Mouse (Mus musculus): ENCODE measurements around the gene Phpt1. TPM values are rescaled to one million over a fixed set of nuclear protein-coding genes. Genes with fewer than 3 reads are reported as not detected.

Gene Phpt1
- total and polyA plus RNA-seq, 2 experiments from 2014 or later, result 37.9 to 248 TPM

- H3K27me3 ChIP-seq (ENCODE audit: control insufficient read depth, insufficient read depth, low read length), result peaks cover 55% of the 10 kb centered on the region
- WGBS, result 4% methylated on average over 75 of the region's 75 CpGs
- no peak for TF ChIP-seq EP300 (IDR thresholded peaks at IDR 0.05; ENCODE audit: low read depth)
- TF ChIP-seq CTCF (IDR thresholded peaks at IDR 0.05; ENCODE audit: low read depth), result peak; percentile 14; the same call in 1 of the 2 replicates
- no peaks in the 10 kb centered on the region for H3K9me3 ChIP-seq (replicated peaks; ENCODE audit: control insufficient read depth, low read length)
- H3K4me2 ChIP-seq (ENCODE audit: low read depth, low read length), result peak overlapping the region; percentile 30
- H3K27ac ChIP-seq (ENCODE audit: low read depth), result no peak overlapping the region
- ATAC-seq (ENCODE audit: insufficient read depth, low read depth) (no peak), DNase-seq (ENCODE audit: low spot score) (no peak)
- H3K36me3 ChIP-seq (replicated peaks; ENCODE audit: control insufficient read depth, insufficient read depth, low read length), result peaks cover 6% of the 10 kb centered on the region
- H3K4me3 ChIP-seq (ENCODE audit: low read depth, low read length), result peak overlapping the region; percentile 29
- H3K4me1 ChIP-seq (ENCODE audit: control insufficient read depth, insufficient read depth), result peaks cover 45% of the 10 kb centered on the region
- no peak overlapping the region for H3K9ac ChIP-seq (replicated peaks; ENCODE audit: low read depth, low read length)
Measured at GRCm38 (mm10) chr2:25577951-25578795, 3.1 kb upstream of the Phpt1 start.

DNA sequence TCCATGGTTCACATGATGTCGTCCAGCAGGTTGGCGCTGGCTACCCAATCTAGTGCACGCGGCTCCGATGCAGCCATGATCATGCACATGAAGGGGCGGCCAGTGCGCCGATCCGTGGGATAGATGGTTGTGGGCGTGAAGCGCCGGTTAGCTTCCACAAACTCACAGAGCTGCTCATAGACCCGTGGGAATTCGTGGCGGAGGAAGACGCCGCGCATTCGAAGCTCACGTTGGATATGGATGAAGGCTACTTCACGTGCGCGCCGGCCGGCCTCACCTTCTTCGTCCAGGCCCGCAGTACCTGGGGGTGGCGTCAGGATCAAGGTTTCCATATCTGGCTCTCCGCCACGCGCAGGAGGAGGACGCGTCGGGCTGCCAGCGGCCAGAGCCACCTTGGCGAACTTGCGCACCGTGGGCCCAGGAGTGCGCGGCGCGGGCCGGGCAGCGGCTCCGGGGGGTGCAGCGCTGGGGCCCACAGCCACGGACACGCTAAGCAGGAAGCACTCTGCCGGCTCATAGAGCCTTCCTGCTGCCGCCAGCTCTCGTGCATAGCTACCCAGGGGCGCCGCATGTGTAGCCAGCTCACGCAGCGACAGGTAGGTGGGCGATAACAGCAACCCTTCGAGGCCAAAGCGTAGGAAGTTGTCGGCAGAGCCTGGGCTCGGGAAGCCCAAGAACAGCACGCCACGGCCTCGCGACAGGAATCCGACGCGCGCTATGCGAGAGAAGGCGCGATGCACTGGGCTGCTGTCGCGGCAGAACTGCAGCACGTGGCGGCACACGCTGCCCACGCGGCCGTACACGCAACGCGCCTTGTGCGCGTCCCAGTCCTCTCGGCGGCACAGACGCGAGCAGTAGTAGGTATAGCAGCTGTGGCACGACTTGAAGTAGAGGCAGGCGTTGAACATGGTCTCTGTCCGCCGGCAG, 2.2 kb upstream of the Phpt1 start:
- H3K9me3 ChIP-seq (replicated peaks; ENCODE audit: control insufficient read depth, low read length), result no peaks in the 10 kb centered on the region
- H3K9ac ChIP-seq (replicated peaks; ENCODE audit: low read depth, low read length), result no peak overlapping the region
- no peak for ATAC-seq (ENCODE audit: insufficient read depth, low read depth)
- no peaks in the 10 kb centered on the region for H3K36me3 ChIP-seq (replicated peaks; ENCODE audit: control insufficient read depth, insufficient read depth, low read length)
- H3K27me3 ChIP-seq (ENCODE audit: control insufficient read depth, insufficient read depth, low read length), result peaks cover 55% of the 10 kb centered on the region
- 17% methylated on average over 92 of the region's 92 CpGs for WGBS
- H3K4me3 ChIP-seq (ENCODE audit: low read depth, low read length), result peak overlapping the region; percentile 29
- TF ChIP-seq CTCF (IDR thresholded peaks at IDR 0.05; ENCODE audit: low read depth) (no peak), EP300 (IDR thresholded peaks at IDR 0.05; ENCODE audit: low read depth) (no peak)
- H3K27ac ChIP-seq (ENCODE audit: low read depth), result no peak overlapping the region
- peaks cover 39% of the 10 kb centered on the region for H3K4me1 ChIP-seq (ENCODE audit: control insufficient read depth, insufficient read depth)
- peak overlapping the region; percentile 30 for H3K4me2 ChIP-seq (ENCODE audit: low read depth, low read length)
- DNase-seq (ENCODE audit: low spot score), result no peak

GRCm38 (mm10) chr2:25576028-25576850, 1.2 kb upstream of the Phpt1 start:
- no peak overlapping the region for H3K9ac ChIP-seq (replicated peaks; ENCODE audit: low read depth, low read length)

DNA sequence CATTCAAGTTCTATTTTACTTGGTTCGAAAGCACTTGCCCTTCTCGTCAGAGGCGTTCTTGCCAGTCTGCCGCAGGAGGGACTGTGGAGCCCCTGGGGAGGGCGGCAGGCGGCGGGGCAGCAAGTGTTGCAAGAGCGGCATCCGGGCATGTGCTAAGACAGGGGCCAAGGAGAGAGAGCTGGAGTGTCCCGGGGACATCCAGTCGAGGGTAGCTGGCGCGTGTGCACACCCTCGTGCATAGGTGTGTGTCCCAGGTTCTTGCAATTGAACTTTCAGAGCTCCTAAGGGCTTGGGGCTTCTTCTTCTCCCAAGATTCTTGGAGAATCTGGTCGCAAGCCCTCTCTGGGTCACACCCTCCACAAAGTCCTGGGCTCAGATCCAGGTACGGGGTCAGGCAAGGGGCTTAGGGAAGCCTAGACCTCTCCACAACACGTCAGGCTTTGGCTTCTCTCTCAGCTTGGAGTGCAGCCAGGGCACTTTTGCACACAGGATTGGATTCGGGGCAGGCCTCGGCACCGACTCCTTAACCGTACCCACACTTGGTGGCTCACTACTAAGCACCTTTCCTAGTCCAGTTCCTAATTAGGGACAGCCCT, 506 bp upstream of the Phpt1 start:
- WGBS, result 5% methylated on average over 20 of the region's 21 CpGs
- ATAC-seq (ENCODE audit: insufficient read depth, low read depth) (no peak), DNase-seq (ENCODE audit: low spot score) (peak; percentile 25)
- Histone ChIP-seq H3K9me3 (replicated peaks; ENCODE audit: control insufficient read depth, low read length) (no peaks in the 10 kb centered on the region), H3K27ac (ENCODE audit: low read depth) (peak overlapping the region; percentile 81), H3K36me3 (replicated peaks; ENCODE audit: control insufficient read depth, insufficient read depth, low read length) (0 out of 2 replicates have a peak, but pooled peaks cover 6% of the 10 kb centered on the region), H3K4me1 (ENCODE audit: control insufficient read depth, insufficient read depth) (peaks cover 29% of the 10 kb centered on the region), H3K4me2 (ENCODE audit: low read depth, low read length) (peak overlapping the region; percentile 88), H3K27me3 (ENCODE audit: control insufficient read depth, insufficient read depth, low read length) (peaks cover 47% of the 10 kb centered on the region), H3K9ac (replicated peaks; ENCODE audit: low read depth, low read length) (peak overlapping the region; percentile 57; the same call in 1 of the 2 replicates), H3K4me3 (ENCODE audit: low read depth, low read length) (peak overlapping the region; percentile 61)
- TF ChIP-seq EP300 (IDR thresholded peaks at IDR 0.05; ENCODE audit: low read depth) (no peak), CTCF (IDR thresholded peaks at IDR 0.05; ENCODE audit: low read depth) (no peak)

More at GRCm38 (mm10) chr2:25576028-25576850, 1.2 kb upstream of the Phpt1 start:
- 82% methylated on average over 16 of the region's 16 CpGs for WGBS
- Histone ChIP-seq H3K27me3 (ENCODE audit: control insufficient read depth, insufficient read depth, low read length) (peaks cover 54% of the 10 kb centered on the region), H3K27ac (ENCODE audit: low read depth) (no peak overlapping the region), H3K4me3 (ENCODE audit: low read depth, low read length) (no peak overlapping the region), H3K4me1 (ENCODE audit: control insufficient read depth, insufficient read depth) (peaks cover 33% of the 10 kb centered on the region), H3K4me2 (ENCODE audit: low read depth, low read length) (no peak overlapping the region), H3K36me3 (replicated peaks; ENCODE audit: control insufficient read depth, insufficient read depth, low read length) (0 out of 2 replicates have a peak, but pooled peaks cover under 1% of the 10 kb centered on the region), H3K9me3 (replicated peaks; ENCODE audit: control insufficient read depth, low read length) (no peaks in the 10 kb centered on the region)
- DNase-seq (ENCODE audit: low spot score) (no peak), ATAC-seq (ENCODE audit: insufficient read depth, low read depth) (no peak)
- TF ChIP-seq EP300 (IDR thresholded peaks at IDR 0.05; ENCODE audit: low read depth) (no peak), CTCF (IDR thresholded peaks at IDR 0.05; ENCODE audit: low read depth) (no peak)
